Comparison of ENCODE assay signal across 8 mouse cellular contexts in genomic region chrX:75673586-75673919, GRCm38 (mm10).
DNase-seq lines count a peak whose midpoint lies in the region; ATAC-seq and TF ChIP-seq lines count a peak whose summit lies in the region.

No protein-coding gene starts in this region.

- no peak for TF ChIP-seq POLR2A in ES-Bruce4 (IDR thresholded peaks at IDR 0.05; ENCODE audit: insufficient read depth, low read length)

- no peaks in the 10 kb centered on the region for H3K4me1 ChIP-seq in heart, embryonic 15.5 days (replicated peaks)
- H3K4me1 ChIP-seq in ES-Bruce4 (ENCODE audit: control insufficient read depth, insufficient read depth, low read length), result no peaks in the 10 kb centered on the region
- no peaks in the 10 kb centered on the region for H3K4me1 ChIP-seq in forebrain, embryonic 13.5 days
- no peaks in the 10 kb centered on the region for H3K4me1 ChIP-seq in liver, embryonic 13.5 days (replicated peaks)

- TF ChIP-seq CTCF in ES-Bruce4 (IDR thresholded peaks at IDR 0.05; ENCODE audit: low read depth, low read length), result no peak

- H3K36me3 ChIP-seq in heart, embryonic 15.5 days, result no peaks in the 10 kb centered on the region
- no peaks in the 10 kb centered on the region for H3K36me3 ChIP-seq in ES-Bruce4 (ENCODE audit: control insufficient read depth, insufficient read depth, low read length, poor library complexity, severe bottlenecking)
- no peaks in the 10 kb centered on the region for H3K36me3 ChIP-seq in forebrain, embryonic 13.5 days (ENCODE audit: poor library complexity, severe bottlenecking)
- H3K36me3 ChIP-seq in liver, embryonic 13.5 days, result no peaks in the 10 kb centered on the region

- peak overlapping the region; percentile 53 for H3K4me2 ChIP-seq in heart, embryonic 15.5 days
- H3K4me2 ChIP-seq in forebrain, embryonic 13.5 days, result peak overlapping the region; percentile 42
- peak overlapping the region; percentile 54 for H3K4me2 ChIP-seq in liver, embryonic 13.5 days

- WGBS in heart, embryonic 15.5 days, result 49% methylated on average over 13 of the region's 13 CpGs
- WGBS in forebrain, embryonic 13.5 days, result 45% methylated on average over 12 of the region's 13 CpGs
- 51% methylated on average over 11 of the region's 13 CpGs for WGBS in liver, embryonic 13.5 days (ENCODE audit: insufficient replicate concordance)

- no peak for TF ChIP-seq EP300 in ES-Bruce4 (IDR thresholded peaks at IDR 0.05; ENCODE audit: insufficient read depth, low read depth, low read length)

- ATAC-seq in heart, embryonic 15.5 days (replicated peaks; ENCODE audit: insufficient number of reproducible peaks, insufficient read depth, low FRiP score, low read depth), result no peak
- ATAC-seq in forebrain, embryonic 13.5 days, result no peak
- no peak for ATAC-seq in liver, embryonic 13.5 days (ENCODE audit: low read depth)
- ATAC-seq in CD4-positive, CD25-positive, alpha-beta regulatory T cell, adult 4 months, result no peak

- H3K9ac ChIP-seq in heart, embryonic 15.5 days, result peak overlapping the region; percentile 25; the same call in 1 of the 2 replicates
- peak overlapping the region; percentile 33; the same call in 1 of the 2 replicates for H3K9ac ChIP-seq in ES-Bruce4 (ENCODE audit: low read depth, poor library complexity, severe bottlenecking)
- 0 out of 2 replicates have a peak overlapping the region, but pooled peaks have one; percentile 31 for H3K9ac ChIP-seq in forebrain, embryonic 13.5 days
- H3K9ac ChIP-seq in liver, embryonic 13.5 days, result peak overlapping the region; percentile 17; the same call in 1 of the 2 replicates

- peak overlapping the region; percentile 33 for H3K4me3 ChIP-seq in heart, embryonic 15.5 days
- peak overlapping the region; percentile 46 for H3K4me3 ChIP-seq in ES-Bruce4 (ENCODE audit: low read depth, low read length)
- H3K4me3 ChIP-seq in forebrain, embryonic 13.5 days, result peak overlapping the region; percentile 18
- H3K4me3 ChIP-seq in liver, embryonic 13.5 days (replicated peaks), result peak overlapping the region; percentile 32

- DNase-seq in heart, adult 11 months, result no peak
- no peak for DNase-seq in liver, embryonic 13.5 days
- DNase-seq in right cerebral cortex, adult 18-20 months, result no peak
- DNase-seq in embryo, embryonic 10 days (ENCODE audit: low spot score), result no peak

- H3K9me3 ChIP-seq in heart, embryonic 15.5 days (replicated peaks), result no peaks in the 10 kb centered on the region
- 0 out of 2 replicates have a peak, but pooled peaks cover 4% of the 10 kb centered on the region for H3K9me3 ChIP-seq in ES-Bruce4 (replicated peaks; ENCODE audit: control insufficient read depth, insufficient read depth, low read length, poor library complexity, severe bottlenecking)
- no peaks in the 10 kb centered on the region for H3K9me3 ChIP-seq in forebrain, embryonic 13.5 days (replicated peaks)
- no peaks in the 10 kb centered on the region for H3K9me3 ChIP-seq in liver, embryonic 13.5 days (replicated peaks)

- no peak overlapping the region for H3K27ac ChIP-seq in heart, embryonic 15.5 days
- 0 out of 2 replicates have a peak overlapping the region, but pooled peaks have one; percentile 41 for H3K27ac ChIP-seq in ES-Bruce4 (ENCODE audit: insufficient read depth, low read length)
- no peak overlapping the region for H3K27ac ChIP-seq in forebrain, embryonic 13.5 days
- no peak overlapping the region for H3K27ac ChIP-seq in liver, embryonic 13.5 days

- no peaks in the 10 kb centered on the region for H3K27me3 ChIP-seq in heart, embryonic 15.5 days
- H3K27me3 ChIP-seq in ES-Bruce4 (ENCODE audit: control insufficient read depth, insufficient read depth, low read length, poor library complexity, severe bottlenecking), result no peaks in the 10 kb centered on the region
- no peaks in the 10 kb centered on the region for H3K27me3 ChIP-seq in forebrain, embryonic 13.5 days
- H3K27me3 ChIP-seq in liver, embryonic 13.5 days, result no peaks in the 10 kb centered on the region
